Mouse (Mus musculus): ENCODE data around the gene E330021D16Rik. TPM values are rescaled to one million over a fixed set of nuclear protein-coding genes. Genes with fewer than 3 reads are reported as not detected.

Gene E330021D16Rik
- polyA plus RNA-seq, 1 experiment from 2014 or later: 0.24 TPM

DNA sequence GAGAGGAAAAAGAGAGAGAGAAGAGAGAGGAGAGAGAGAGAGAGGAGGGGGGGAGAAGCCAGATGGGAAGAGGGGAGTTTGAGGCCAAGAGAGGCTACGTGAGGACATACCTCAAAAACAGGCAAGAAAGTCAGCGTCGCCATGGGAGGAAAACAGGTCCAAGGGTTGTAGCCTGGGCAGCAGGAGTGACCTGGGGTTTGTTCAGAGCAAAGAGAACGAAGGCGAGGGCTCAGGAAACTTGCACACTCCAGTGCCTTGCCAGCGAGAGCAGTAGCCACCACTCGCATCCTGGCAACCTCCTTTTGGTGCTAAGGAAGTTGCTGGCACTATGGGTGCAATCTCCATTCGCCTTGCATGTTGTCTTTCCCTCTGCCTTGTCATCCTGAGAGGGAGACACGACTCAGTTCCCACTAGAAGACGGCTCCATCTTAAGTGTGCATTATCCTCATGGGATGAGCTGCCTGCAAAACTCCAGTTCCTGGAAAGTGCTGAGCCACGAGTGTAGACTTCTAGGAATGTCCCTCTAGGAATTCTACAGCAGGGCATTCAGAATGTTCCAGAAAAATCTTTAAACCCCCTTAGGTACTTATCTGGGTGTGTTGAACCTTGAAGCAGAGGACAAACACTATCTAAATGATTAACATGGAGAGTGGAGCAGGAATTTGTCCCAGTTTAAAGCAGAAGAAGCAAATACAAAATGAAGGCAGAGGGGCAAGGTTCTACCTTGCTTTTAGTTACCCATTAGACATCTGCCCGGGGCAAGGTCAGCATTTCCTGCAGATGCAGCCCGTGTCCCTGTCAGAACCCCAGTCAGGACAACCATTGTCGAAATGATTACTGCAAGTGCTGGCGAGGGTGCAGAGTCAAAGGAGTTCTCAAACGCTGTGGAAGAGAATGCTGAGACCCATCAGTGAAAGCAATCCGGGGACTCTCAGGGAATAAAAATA is 3.8 kb upstream of the E330021D16Rik start:
- Histone ChIP-seq H3K27me3 (ENCODE audit: control insufficient read depth, insufficient read depth, low read length) (no peaks in the 10 kb centered on the region), H3K27ac (replicated peaks; ENCODE audit: low read depth, low read length) (no peak overlapping the region), H3K4me3 (ENCODE audit: low read depth, low read length) (no peak overlapping the region), H3K4me2 (ENCODE audit: low read depth, low read length) (no peak overlapping the region), H3K36me3 (replicated peaks; ENCODE audit: control insufficient read depth, insufficient read depth, low read depth, low read length) (no peaks in the 10 kb centered on the region), H3K9me3 (replicated peaks; ENCODE audit: control insufficient read depth, low read length) (no peaks in the 10 kb centered on the region), H3K9ac (replicated peaks; ENCODE audit: low read length) (no peak overlapping the region), H3K4me1 (ENCODE audit: control insufficient read depth, insufficient read depth, low read length) (no peaks in the 10 kb centered on the region)
- ATAC-seq (replicated peaks; ENCODE audit: insufficient number of reproducible peaks, low FRiP score, low TSS enrichment, low read depth) (no peak), DNase-seq (ENCODE audit: low spot score) (no peak)
- WGBS: 72% methylated on average over 17 of the region's 17 CpGs

DNA sequence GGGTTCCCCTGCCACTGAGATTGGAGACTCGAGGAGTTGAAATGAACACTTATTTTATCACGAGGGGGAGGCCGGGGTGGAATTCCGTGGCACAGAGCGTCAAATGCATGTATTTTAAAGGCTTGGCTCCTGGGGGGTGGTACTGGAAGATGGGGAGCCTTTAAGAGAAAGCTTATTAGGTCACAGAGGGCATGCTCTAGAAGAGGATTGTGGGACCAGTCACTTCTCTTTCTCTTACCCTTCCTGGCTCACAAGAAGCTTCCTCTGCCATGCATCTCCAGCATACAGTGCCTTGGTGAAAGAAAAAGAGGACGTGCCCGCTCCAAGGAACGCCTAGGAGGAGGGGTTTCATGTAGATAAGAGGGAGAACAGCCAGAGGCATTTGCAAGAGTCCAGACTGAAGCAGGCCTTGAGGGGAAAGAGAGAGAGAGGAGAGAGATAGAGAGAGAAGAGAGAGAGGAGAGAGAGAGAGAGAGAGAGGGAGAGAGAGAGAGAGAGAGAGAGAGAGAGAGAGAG is 3.0 kb upstream of the E330021D16Rik start:
- Histone ChIP-seq H3K36me3 (replicated peaks; ENCODE audit: control insufficient read depth, insufficient read depth, low read depth, low read length) (no peaks in the 10 kb centered on the region), H3K4me3 (ENCODE audit: low read depth, low read length) (no peak overlapping the region), H3K4me2 (ENCODE audit: low read depth, low read length) (no peak overlapping the region), H3K9me3 (replicated peaks; ENCODE audit: control insufficient read depth, low read length) (no peaks in the 10 kb centered on the region), H3K4me1 (ENCODE audit: control insufficient read depth, insufficient read depth, low read length) (no peaks in the 10 kb centered on the region), H3K27ac (replicated peaks; ENCODE audit: low read depth, low read length) (no peak overlapping the region), H3K9ac (replicated peaks; ENCODE audit: low read length) (no peak overlapping the region), H3K27me3 (ENCODE audit: control insufficient read depth, insufficient read depth, low read length) (no peaks in the 10 kb centered on the region)
- 70% methylated on average over 8 of the region's 8 CpGs for WGBS
- no peak for DNase-seq (ENCODE audit: low spot score)
- ATAC-seq (replicated peaks; ENCODE audit: insufficient number of reproducible peaks, low FRiP score, low TSS enrichment, low read depth): no peak

GRCm38 (mm10) chr6:136417864-136418263 is 2.5 kb upstream of the E330021D16Rik start:
- Histone ChIP-seq H3K4me3 (ENCODE audit: low read depth, low read length) (no peak overlapping the region), H3K27me3 (ENCODE audit: control insufficient read depth, insufficient read depth, low read length) (no peaks in the 10 kb centered on the region), H3K9ac (replicated peaks; ENCODE audit: low read length) (no peak overlapping the region), H3K36me3 (replicated peaks; ENCODE audit: control insufficient read depth, insufficient read depth, low read depth, low read length) (no peaks in the 10 kb centered on the region), H3K9me3 (replicated peaks; ENCODE audit: control insufficient read depth, low read length) (no peaks in the 10 kb centered on the region), H3K4me2 (ENCODE audit: low read depth, low read length) (no peak overlapping the region), H3K4me1 (ENCODE audit: control insufficient read depth, insufficient read depth, low read length) (no peaks in the 10 kb centered on the region), H3K27ac (replicated peaks; ENCODE audit: low read depth, low read length) (no peak overlapping the region)
- 75% methylated on average over 5 of the region's 5 CpGs for WGBS
- ATAC-seq (replicated peaks; ENCODE audit: insufficient number of reproducible peaks, low FRiP score, low TSS enrichment, low read depth) (0 out of 2 replicates have a peak, but pooled peaks have one; percentile 48), DNase-seq (ENCODE audit: low spot score) (no peak)

DNA sequence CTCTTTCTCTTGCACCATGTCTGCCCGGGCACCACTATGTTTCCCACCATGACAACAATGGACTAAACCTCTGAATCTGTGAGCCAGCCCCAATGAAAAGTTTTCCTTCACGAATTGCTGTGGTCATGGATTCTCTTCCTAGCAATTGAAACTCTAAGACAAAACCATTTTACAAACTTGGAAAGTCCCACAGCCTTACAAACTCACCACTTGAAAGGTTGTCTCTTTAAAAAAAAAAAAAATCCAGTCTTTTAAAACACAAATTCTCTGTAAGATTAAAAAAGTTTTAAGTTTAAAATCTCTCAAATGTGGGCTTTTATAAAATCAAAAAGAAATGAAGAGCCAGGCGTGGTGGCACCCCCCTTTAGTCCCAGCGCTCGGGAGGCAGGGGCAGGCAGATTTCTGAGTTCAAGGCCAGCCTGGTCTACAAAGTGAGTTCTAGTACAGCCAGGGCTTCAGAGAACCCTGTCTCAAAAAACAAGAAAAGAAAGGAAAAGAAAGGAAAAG is 1.5 kb downstream of the E330021D16Rik start:
- Histone ChIP-seq H3K4me2 (ENCODE audit: low read depth, low read length) (no peak overlapping the region), H3K4me1 (ENCODE audit: control insufficient read depth, insufficient read depth, low read length) (no peaks in the 10 kb centered on the region), H3K9ac (replicated peaks; ENCODE audit: low read length) (no peak overlapping the region), H3K4me3 (ENCODE audit: low read depth, low read length) (no peak overlapping the region), H3K27me3 (ENCODE audit: control insufficient read depth, insufficient read depth, low read length) (no peaks in the 10 kb centered on the region), H3K36me3 (replicated peaks; ENCODE audit: control insufficient read depth, insufficient read depth, low read depth, low read length) (no peaks in the 10 kb centered on the region), H3K9me3 (replicated peaks; ENCODE audit: control insufficient read depth, low read length) (no peaks in the 10 kb centered on the region), H3K27ac (replicated peaks; ENCODE audit: low read depth, low read length) (no peak overlapping the region)
- no peak for DNase-seq (ENCODE audit: low spot score)
- 84% methylated on average over 5 of the region's 5 CpGs for WGBS
- no peak for ATAC-seq (replicated peaks; ENCODE audit: insufficient number of reproducible peaks, low FRiP score, low TSS enrichment, low read depth)

- no peak for DNase-seq (ENCODE audit: low spot score)
Observed at GRCm38 (mm10) chr6:136407608-136408192, 7.7 kb downstream of the E330021D16Rik start.

GRCm38 (mm10) chr6:136396860-136397259 is 18.5 kb downstream of the E330021D16Rik start:
- WGBS: 93% methylated on average over 9 of the region's 9 CpGs
- no peak for ATAC-seq (replicated peaks; ENCODE audit: insufficient number of reproducible peaks, low FRiP score, low TSS enrichment, low read depth)

More at GRCm38 (mm10) chr6:136407608-136408192, 7.7 kb downstream of the E330021D16Rik start:
- ATAC-seq (replicated peaks; ENCODE audit: insufficient number of reproducible peaks, low FRiP score, low TSS enrichment, low read depth): no peak; the same call in 1 of the 2 replicates
- Histone ChIP-seq H3K27ac (replicated peaks; ENCODE audit: low read depth, low read length) (no peak overlapping the region), H3K4me1 (ENCODE audit: control insufficient read depth, insufficient read depth, low read length) (no peaks in the 10 kb centered on the region), H3K4me3 (ENCODE audit: low read depth, low read length) (no peak overlapping the region), H3K9ac (replicated peaks; ENCODE audit: low read length) (no peak overlapping the region), H3K9me3 (replicated peaks; ENCODE audit: control insufficient read depth, low read length) (no peaks in the 10 kb centered on the region), H3K36me3 (replicated peaks; ENCODE audit: control insufficient read depth, insufficient read depth, low read depth, low read length) (no peaks in the 10 kb centered on the region), H3K4me2 (ENCODE audit: low read depth, low read length) (no peak overlapping the region), H3K27me3 (ENCODE audit: control insufficient read depth, insufficient read depth, low read length) (no peaks in the 10 kb centered on the region)
- WGBS: 76% methylated on average over 2 of the region's 2 CpGs

GRCm38 (mm10) chr6:136390262-136390661 is 25.1 kb downstream of the E330021D16Rik start:
- DNase-seq (ENCODE audit: low spot score) (no peak), ATAC-seq (replicated peaks; ENCODE audit: insufficient number of reproducible peaks, low FRiP score, low TSS enrichment, low read depth) (no peak)
- no peaks in the 10 kb centered on the region for H3K27me3 ChIP-seq (ENCODE audit: control insufficient read depth, insufficient read depth, low read length)
- H3K9me3 ChIP-seq (replicated peaks; ENCODE audit: control insufficient read depth, low read length): no peaks in the 10 kb centered on the region
- H3K4me3 ChIP-seq (ENCODE audit: low read depth, low read length): no peak overlapping the region
- H3K36me3 ChIP-seq (replicated peaks; ENCODE audit: control insufficient read depth, insufficient read depth, low read depth, low read length): no peaks in the 10 kb centered on the region
- no peak overlapping the region for H3K4me2 ChIP-seq (ENCODE audit: low read depth, low read length)
- no peak overlapping the region for H3K27ac ChIP-seq (replicated peaks; ENCODE audit: low read depth, low read length)
- WGBS: 64% methylated on average over 9 of the region's 9 CpGs
- H3K9ac ChIP-seq (replicated peaks; ENCODE audit: low read length): no peak overlapping the region
- no peaks in the 10 kb centered on the region for H3K4me1 ChIP-seq (ENCODE audit: control insufficient read depth, insufficient read depth, low read length)

More at GRCm38 (mm10) chr6:136396860-136397259, 18.5 kb downstream of the E330021D16Rik start:
- no peak overlapping the region for H3K4me3 ChIP-seq (ENCODE audit: low read depth, low read length)
- H3K27me3 ChIP-seq (ENCODE audit: control insufficient read depth, insufficient read depth, low read length): no peaks in the 10 kb centered on the region
- no peak for DNase-seq (ENCODE audit: low spot score)
- no peak overlapping the region for H3K9ac ChIP-seq (replicated peaks; ENCODE audit: low read length)
- no peaks in the 10 kb centered on the region for H3K36me3 ChIP-seq (replicated peaks; ENCODE audit: control insufficient read depth, insufficient read depth, low read depth, low read length)
- H3K4me1 ChIP-seq (ENCODE audit: control insufficient read depth, insufficient read depth, low read length): no peaks in the 10 kb centered on the region
- no peak overlapping the region for H3K27ac ChIP-seq (replicated peaks; ENCODE audit: low read depth, low read length)
- no peak overlapping the region for H3K4me2 ChIP-seq (ENCODE audit: low read depth, low read length)
- no peaks in the 10 kb centered on the region for H3K9me3 ChIP-seq (replicated peaks; ENCODE audit: control insufficient read depth, low read length)

Data from embryonic facial prominence, embryonic 11.5 days (tissue).